Mouse (Mus musculus): ENCODE data around the gene Corin. TPM values are rescaled to one million over a fixed set of nuclear protein-coding genes. Genes with fewer than 3 reads are reported as not detected.

The Corin gene
- polyA plus RNA-seq, 1 experiment from 2014 or later: 0.06 TPM

DNA sequence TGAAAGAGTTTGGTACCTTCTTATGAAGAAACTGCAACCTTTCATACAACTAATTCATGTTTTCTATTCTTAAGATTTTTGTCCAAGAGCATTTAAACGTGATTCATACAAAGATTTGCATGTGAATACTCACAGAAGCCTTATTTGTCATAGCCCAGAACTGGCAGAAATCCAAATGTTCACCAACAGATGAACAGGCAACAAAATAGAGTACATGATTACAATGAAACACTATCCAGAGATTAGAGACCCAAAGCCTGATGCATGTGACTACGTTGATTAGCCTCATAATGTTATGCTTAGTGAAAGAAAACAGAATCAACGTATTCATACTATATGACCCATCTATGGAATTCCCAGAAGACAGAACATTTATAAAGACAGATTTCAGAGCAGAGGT, 140.4 kb downstream of the Corin start:
- peak; percentile 33; the same call in 1 of the 2 replicates for ATAC-seq
- no peaks in the 10 kb centered on the region for H3K27me3 ChIP-seq
- H3K27ac ChIP-seq: no peak overlapping the region
- no peaks in the 10 kb centered on the region for H3K36me3 ChIP-seq (ENCODE audit: poor library complexity, severe bottlenecking)
- H3K9me3 ChIP-seq (replicated peaks): no peaks in the 10 kb centered on the region
- WGBS: 34% methylated on average over 3 of the region's 3 CpGs
- H3K4me3 ChIP-seq: no peak overlapping the region
- H3K4me1 ChIP-seq: peaks cover 3% of the 10 kb centered on the region; the same call in 1 of the 2 replicates
- no peak overlapping the region for H3K9ac ChIP-seq
- no peak overlapping the region for H3K4me2 ChIP-seq

- no peaks in the 10 kb centered on the region for H3K9me3 ChIP-seq (replicated peaks)
- H3K4me1 ChIP-seq: no peaks in the 10 kb centered on the region
- H3K4me2 ChIP-seq: no peak overlapping the region
- H3K27me3 ChIP-seq: no peaks in the 10 kb centered on the region
- H3K36me3 ChIP-seq (ENCODE audit: poor library complexity, severe bottlenecking): no peaks in the 10 kb centered on the region
- 84% methylated on average over 4 of the region's 4 CpGs for WGBS
- H3K4me3 ChIP-seq: no peak overlapping the region
- no peak overlapping the region for H3K27ac ChIP-seq
- H3K9ac ChIP-seq: no peak overlapping the region
- ATAC-seq: no peak
Measured at GRCm38 (mm10) chr5:72353746-72354145, 150.5 kb downstream of the Corin start.

GRCm38 (mm10) chr5:72350081-72350758, 154.1 kb downstream of the Corin start:
- Histone ChIP-seq H3K27me3 (no peaks in the 10 kb centered on the region), H3K4me2 (no peak overlapping the region), H3K9me3 (replicated peaks) (no peaks in the 10 kb centered on the region), H3K36me3 (ENCODE audit: poor library complexity, severe bottlenecking) (no peaks in the 10 kb centered on the region), H3K4me3 (no peak overlapping the region), H3K4me1 (no peaks in the 10 kb centered on the region), H3K9ac (no peak overlapping the region), H3K27ac (no peak overlapping the region)
- peak; percentile 97 for ATAC-seq
- 35% methylated on average over 5 of the region's 5 CpGs for WGBS

GRCm38 (mm10) chr5:72348591-72348990, 155.7 kb downstream of the Corin start:
- H3K4me3 ChIP-seq: no peak overlapping the region
- H3K4me2 ChIP-seq: no peak overlapping the region
- no peak for ATAC-seq
- no peaks in the 10 kb centered on the region for H3K27me3 ChIP-seq
- no peaks in the 10 kb centered on the region for H3K9me3 ChIP-seq (replicated peaks)
- WGBS: 42% methylated on average over 2 of the region's 2 CpGs
- H3K27ac ChIP-seq: no peak overlapping the region
- H3K36me3 ChIP-seq (ENCODE audit: poor library complexity, severe bottlenecking): no peaks in the 10 kb centered on the region
- H3K4me1 ChIP-seq: no peaks in the 10 kb centered on the region
- no peak overlapping the region for H3K9ac ChIP-seq

GRCm38 (mm10) chr5:72335873-72336272, 168.4 kb downstream of the Corin start:
- no peak overlapping the region for H3K4me2 ChIP-seq
- no peaks in the 10 kb centered on the region for H3K9me3 ChIP-seq (replicated peaks)
- no peak overlapping the region for H3K27ac ChIP-seq
- WGBS: 84% methylated on average over 5 of the region's 5 CpGs
- H3K9ac ChIP-seq: no peak overlapping the region
- ATAC-seq: no peak
- H3K36me3 ChIP-seq (ENCODE audit: poor library complexity, severe bottlenecking): no peaks in the 10 kb centered on the region
- H3K27me3 ChIP-seq: no peaks in the 10 kb centered on the region
- no peak overlapping the region for H3K4me3 ChIP-seq
- no peaks in the 10 kb centered on the region for H3K4me1 ChIP-seq

DNA sequence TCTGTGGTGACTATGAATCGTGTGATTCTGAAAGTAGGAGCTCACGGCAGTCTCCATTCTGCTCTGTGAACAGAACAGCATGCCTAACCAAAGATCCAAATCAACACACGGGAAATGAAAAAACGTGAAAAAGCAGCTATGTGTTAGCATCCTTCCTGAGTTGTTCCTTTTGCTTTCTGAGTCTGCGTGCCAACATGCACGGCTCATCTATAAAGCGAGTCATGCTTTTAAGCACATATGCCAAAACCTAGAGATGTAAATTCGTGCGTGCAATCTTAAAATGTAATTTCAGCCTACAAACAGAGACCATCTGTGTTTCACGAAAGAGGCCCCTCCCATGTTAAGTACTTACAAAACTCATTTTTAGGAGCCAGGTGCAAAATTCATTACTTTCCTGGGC, 171.4 kb downstream of the Corin start:
- no peak overlapping the region for H3K4me3 ChIP-seq
- H3K36me3 ChIP-seq (ENCODE audit: poor library complexity, severe bottlenecking): no peaks in the 10 kb centered on the region
- 92% methylated on average over 10 of the region's 10 CpGs for WGBS
- no peaks in the 10 kb centered on the region for H3K9me3 ChIP-seq (replicated peaks)
- no peak overlapping the region for H3K9ac ChIP-seq
- no peak overlapping the region for H3K4me2 ChIP-seq
- no peaks in the 10 kb centered on the region for H3K27me3 ChIP-seq
- peak; percentile 33; the same call in 1 of the 2 replicates for ATAC-seq
- no peak overlapping the region for H3K27ac ChIP-seq
- H3K4me1 ChIP-seq: peaks cover 9% of the 10 kb centered on the region; the same call in 1 of the 2 replicates

GRCm38 (mm10) chr5:72331217-72331616, 173.1 kb downstream of the Corin start:
- no peaks in the 10 kb centered on the region for H3K27me3 ChIP-seq
- no peaks in the 10 kb centered on the region for H3K36me3 ChIP-seq (ENCODE audit: poor library complexity, severe bottlenecking)
- H3K4me3 ChIP-seq: no peak overlapping the region
- H3K4me1 ChIP-seq: peaks cover 9% of the 10 kb centered on the region; the same call in 1 of the 2 replicates
- no peak overlapping the region for H3K4me2 ChIP-seq
- no peaks in the 10 kb centered on the region for H3K9me3 ChIP-seq (replicated peaks)
- no peak for ATAC-seq
- H3K27ac ChIP-seq: no peak overlapping the region
- WGBS: 85% methylated on average over 2 of the region's 2 CpGs
- no peak overlapping the region for H3K9ac ChIP-seq

- H3K9ac ChIP-seq: no peak overlapping the region
- no peaks in the 10 kb centered on the region for H3K27me3 ChIP-seq
- no peaks in the 10 kb centered on the region for H3K9me3 ChIP-seq (replicated peaks)
- H3K4me2 ChIP-seq: no peak overlapping the region
- 84% methylated on average over 11 of the region's 11 CpGs for WGBS
- H3K4me1 ChIP-seq: peaks cover 9% of the 10 kb centered on the region; the same call in 1 of the 2 replicates
- ATAC-seq: no peak
- no peak overlapping the region for H3K4me3 ChIP-seq
- no peaks in the 10 kb centered on the region for H3K36me3 ChIP-seq (ENCODE audit: poor library complexity, severe bottlenecking)
- no peak overlapping the region for H3K27ac ChIP-seq
Measured at GRCm38 (mm10) chr5:72330648-72331047, 173.6 kb downstream of the Corin start.

GRCm38 (mm10) chr5:72329453-72329852, 174.8 kb downstream of the Corin start:
- Histone ChIP-seq H3K4me2 (no peak overlapping the region), H3K27me3 (no peaks in the 10 kb centered on the region), H3K4me1 (peaks cover 9% of the 10 kb centered on the region; the same call in 1 of the 2 replicates), H3K9me3 (replicated peaks) (no peaks in the 10 kb centered on the region), H3K36me3 (ENCODE audit: poor library complexity, severe bottlenecking) (no peaks in the 10 kb centered on the region), H3K27ac (no peak overlapping the region), H3K9ac (no peak overlapping the region), H3K4me3 (no peak overlapping the region)
- WGBS: 56% methylated on average over 8 of the region's 8 CpGs
- peak; percentile 68; the same call in 1 of the 2 replicates for ATAC-seq

DNA sequence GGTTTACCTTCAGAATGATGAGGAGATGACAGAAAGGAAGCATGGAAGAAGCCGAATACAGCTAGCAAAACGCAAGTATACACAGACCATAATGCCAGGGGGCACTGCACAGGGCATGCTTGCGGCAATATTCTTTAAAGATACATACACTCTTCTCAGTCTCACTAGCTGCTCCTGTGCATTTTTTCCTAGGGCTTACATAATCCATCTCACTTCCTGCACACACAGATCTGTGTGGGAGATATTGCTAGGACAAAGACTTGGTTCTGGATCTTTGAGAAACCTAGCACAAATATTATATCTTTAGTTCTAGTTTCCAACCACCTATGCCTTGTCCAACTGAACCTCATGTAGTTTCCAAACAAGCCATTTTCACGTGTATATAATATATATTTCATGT, 189.0 kb downstream of the Corin start:
- Histone ChIP-seq H3K9me3 (replicated peaks) (no peaks in the 10 kb centered on the region), H3K4me3 (no peak overlapping the region), H3K9ac (no peak overlapping the region), H3K4me2 (no peak overlapping the region), H3K27ac (no peak overlapping the region), H3K27me3 (no peaks in the 10 kb centered on the region), H3K4me1 (no peaks in the 10 kb centered on the region), H3K36me3 (ENCODE audit: poor library complexity, severe bottlenecking) (no peaks in the 10 kb centered on the region)
- 83% methylated on average over 4 of the region's 4 CpGs for WGBS
- no peak for ATAC-seq

DNA sequence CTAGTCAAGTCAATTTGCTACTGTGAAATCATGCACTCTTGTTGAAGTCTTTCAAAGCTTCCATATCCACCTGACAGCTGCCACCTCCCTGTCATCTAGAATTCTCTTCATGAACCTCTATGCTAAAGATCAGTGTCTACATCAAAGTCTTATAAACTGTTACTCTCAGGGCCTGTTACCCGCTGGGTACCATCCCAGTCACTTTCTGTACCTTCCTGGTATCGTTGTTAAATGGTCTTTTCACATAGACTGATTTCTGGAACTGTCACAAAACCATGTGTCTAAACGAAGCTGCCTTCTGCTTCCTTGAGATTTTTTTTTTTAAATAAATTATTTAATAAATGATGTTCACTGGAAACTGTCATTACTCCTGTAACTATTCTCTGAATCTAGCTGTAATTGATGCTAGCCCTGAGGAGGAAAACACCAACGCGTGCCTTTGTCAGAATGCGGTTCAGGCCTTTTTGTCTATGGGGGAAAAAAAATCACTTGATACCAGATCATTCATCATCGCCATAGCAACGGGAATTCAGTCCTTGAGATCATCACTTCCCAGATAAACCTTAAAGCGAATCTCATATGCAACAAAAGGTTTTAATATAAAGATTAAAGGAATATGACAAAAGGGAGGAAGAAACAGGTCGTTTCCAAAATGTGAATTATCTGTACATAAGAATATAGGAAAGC, 205.7 kb downstream of the Corin start:
- peak; percentile 53 for ATAC-seq
- H3K27me3 ChIP-seq: no peaks in the 10 kb centered on the region
- no peak overlapping the region for H3K9ac ChIP-seq
- no peak overlapping the region for H3K27ac ChIP-seq
- no peak overlapping the region for H3K4me2 ChIP-seq
- no peaks in the 10 kb centered on the region for H3K36me3 ChIP-seq (ENCODE audit: poor library complexity, severe bottlenecking)
- 58% methylated on average over 10 of the region's 10 CpGs for WGBS
- no peaks in the 10 kb centered on the region for H3K9me3 ChIP-seq (replicated peaks)
- no peaks in the 10 kb centered on the region for H3K4me1 ChIP-seq
- no peak overlapping the region for H3K4me3 ChIP-seq

DNA sequence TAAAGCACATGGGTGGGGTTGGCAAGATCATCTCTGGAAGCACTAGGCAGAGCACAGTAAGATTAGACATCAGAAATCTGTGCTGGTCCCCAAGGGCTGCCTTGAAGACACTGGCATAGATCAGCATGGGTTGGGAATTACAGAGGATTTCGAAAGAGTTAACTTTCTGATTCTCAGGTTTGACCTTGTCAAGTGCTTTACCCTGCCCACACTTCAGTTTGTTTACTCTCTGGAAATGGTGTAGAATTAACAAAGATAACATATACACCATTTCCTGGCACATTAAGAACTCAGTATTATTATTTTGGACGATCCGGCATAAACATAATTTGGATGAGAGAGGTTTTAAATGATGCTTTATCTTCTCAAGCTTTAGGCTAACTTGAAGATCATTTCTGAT, 219.2 kb downstream of the Corin start:
- Histone ChIP-seq H3K27ac (no peak overlapping the region), H3K4me1 (no peaks in the 10 kb centered on the region), H3K4me3 (no peak overlapping the region), H3K36me3 (ENCODE audit: poor library complexity, severe bottlenecking) (peaks cover 5% of the 10 kb centered on the region; the same call in 1 of the 2 replicates), H3K9me3 (replicated peaks) (no peaks in the 10 kb centered on the region), H3K9ac (no peak overlapping the region), H3K4me2 (no peak overlapping the region), H3K27me3 (no peaks in the 10 kb centered on the region)
- ATAC-seq: no peak
- WGBS: 97% methylated on average over 3 of the region's 3 CpGs

All from forebrain, embryonic 13.5 days (tissue).